Comparison of ENCODE assay signal across 9 mouse cellular contexts in the genomic region with DNA sequence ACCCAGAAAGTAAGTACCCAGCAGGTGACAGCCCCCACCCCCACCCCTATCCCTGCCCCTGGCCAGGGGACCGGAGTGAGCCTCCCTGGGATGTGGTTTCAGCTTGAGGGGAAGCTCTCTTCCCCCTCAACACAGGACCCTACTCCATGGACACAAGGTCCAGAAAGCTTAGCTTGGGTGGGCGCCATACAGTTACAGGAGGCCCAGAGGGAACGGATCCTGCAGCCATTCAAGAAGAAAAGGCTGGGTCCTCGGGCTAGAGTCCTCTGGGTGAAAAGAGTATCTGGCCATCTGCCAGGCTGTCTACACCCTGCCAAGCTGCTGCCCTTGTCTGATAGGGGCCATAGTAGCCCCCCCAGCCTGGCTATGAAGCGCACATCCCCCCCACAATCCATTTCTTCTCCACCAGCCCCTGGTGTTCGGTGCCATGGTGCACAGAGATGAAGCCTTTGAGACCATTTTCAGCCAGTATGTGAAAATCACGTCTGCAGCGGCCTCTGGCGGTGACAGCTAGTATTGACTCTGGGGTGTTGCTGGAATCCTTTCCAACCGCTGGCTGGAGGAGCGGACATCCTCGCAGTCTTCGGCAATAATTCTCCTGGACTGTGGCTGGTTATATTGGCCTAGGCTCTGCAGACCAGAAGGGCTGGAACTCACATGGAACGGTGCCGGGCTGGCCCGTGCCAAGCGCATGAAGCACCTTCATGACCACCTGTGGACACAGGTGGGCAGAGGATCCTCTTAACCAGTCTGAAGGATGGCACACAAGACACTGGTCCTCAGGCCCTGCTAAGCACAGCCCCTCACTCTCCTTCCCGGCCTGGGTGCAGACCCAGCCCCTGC. TPM values are rescaled to one million over a fixed set of nuclear protein-coding genes. Genes with fewer than 3 reads are reported as not detected.
DNase-seq lines count a peak whose midpoint lies in the region; ATAC-seq and TF ChIP-seq lines count a peak whose summit lies in the region.
"Had no signal": no experiment of that assay in that cellular context is flagged by ENCODE, and none has a peak within 500 bp of the region (broad histone marks: within the 10 kb centered on the region; RNA-seq: fewer than 3 reads in every experiment).

No protein-coding gene starts in this region.

- TF ChIP-seq CTCF in E14TG2a.4 (conservative IDR thresholded peaks at IDR 0.05; ENCODE audit: low read length) = peak; percentile 89
- peak; percentile 98 for TF ChIP-seq CTCF in lung, embryonic 14.5 days (IDR thresholded peaks at IDR 0.05; ENCODE audit: low read depth)
- TF ChIP-seq CTCF in olfactory bulb, adult 2 months (IDR thresholded peaks at IDR 0.05; ENCODE audit: insufficient read depth, low read depth, low read length) = peak; percentile 74
- TF ChIP-seq CTCF in thymus, adult 2 months (IDR thresholded peaks at IDR 0.05; ENCODE audit: borderline replicate concordance, control insufficient read depth, extremely low read depth, insufficient read depth, low read length, poor library complexity) = peak; percentile 88; the same call in 1 of the 2 replicates

- no peak overlapping the region for H3K4me2 ChIP-seq in forebrain, embryonic 11.5 days (ENCODE audit: low read depth, low read length, severe bottlenecking)
- no peak overlapping the region for H3K4me2 ChIP-seq in lung, embryonic 14.5 days
- H3K4me2 ChIP-seq: heart, embryonic 15.5 days had no signal

- intact Hi-C loops in heart, postnatal 36 days (cut with DNase I) = loop anchor here (2.0 kb wide), 2 partner anchors 80 to 238 kb away; no protein-coding TSS in a partner anchor

- peak; percentile 52 for ATAC-seq in forebrain, embryonic 11.5 days (replicated peaks; ENCODE audit: low FRiP score)
- ATAC-seq in lung, embryonic 14.5 days (ENCODE audit: insufficient read depth) = peak; percentile 57; the same call in 1 of the 2 replicates

- no peaks in the 10 kb centered on the region for H3K9me3 ChIP-seq in E14TG2a.4 (ENCODE audit: low read length)
- no peaks in the 10 kb centered on the region for H3K9me3 ChIP-seq in forebrain, embryonic 11.5 days (ENCODE audit: control insufficient read depth, low read length)
- H3K9me3 ChIP-seq in lung, embryonic 14.5 days (ENCODE audit: low read depth, low read length) = no peaks in the 10 kb centered on the region
- H3K9me3 ChIP-seq: heart, embryonic 15.5 days had no signal

- H3K9ac ChIP-seq in forebrain, embryonic 11.5 days (ENCODE audit: low read length) = no peak overlapping the region
- no peak overlapping the region for H3K9ac ChIP-seq in lung, embryonic 14.5 days
- H3K9ac ChIP-seq: heart, embryonic 15.5 days had no signal

- no peak overlapping the region for H3K27ac ChIP-seq in forebrain, embryonic 11.5 days (ENCODE audit: low read depth, low read length)
- no peak overlapping the region for H3K27ac ChIP-seq in lung, embryonic 14.5 days (ENCODE audit: low read depth)
- no peak overlapping the region for H3K27ac ChIP-seq in olfactory bulb, adult 2 months (ENCODE audit: insufficient read depth, low read depth, low read length)
- H3K27ac ChIP-seq in thymus, adult 2 months (ENCODE audit: control insufficient read depth, insufficient read depth, low read length) = no peak overlapping the region
- H3K27ac ChIP-seq: heart, embryonic 15.5 days had no signal

- H3K27me3 ChIP-seq in E14TG2a.4 (ENCODE audit: insufficient read depth, low read length) = no peaks in the 10 kb centered on the region
- no peaks in the 10 kb centered on the region for H3K27me3 ChIP-seq in forebrain, embryonic 11.5 days (ENCODE audit: control insufficient read depth, insufficient read depth, low read length)
- H3K27me3 ChIP-seq in lung, embryonic 14.5 days (ENCODE audit: insufficient read depth, low read length) = no peaks in the 10 kb centered on the region
- no peaks in the 10 kb centered on the region for H3K27me3 ChIP-seq in thymus, adult 2 months (ENCODE audit: control insufficient read depth, insufficient read depth, low read length)
- H3K27me3 ChIP-seq: heart, embryonic 15.5 days had no signal

- peak; percentile 62 for DNase-seq in c-Kit-negative CD71-positive TER-119-positive erythroid progenitor cells, embryonic 14.5 days (ENCODE audit: low read depth, low spot score)
- DNase-seq in forebrain, embryonic 11.5 days (ENCODE audit: low spot score) = peak; percentile 93
- DNase-seq in heart, postnatal 36 days = peak; percentile 90 to 94
- DNase-seq in layer of hippocampus, adult 11-12 months (ENCODE audit: low spot score) = peak; percentile 85
- DNase-seq in lung, embryonic 14.5 days = peak; percentile 96
- DNase-seq in thymus, adult 2 months = peak; percentile 83

- WGBS in forebrain, embryonic 11.5 days = 49% methylated on average over 18 of the region's 18 CpGs
- 37% methylated on average over 18 of the region's 18 CpGs for WGBS in lung, embryonic 14.5 days
- WGBS in olfactory bulb, adult 2 months = 28% methylated on average over 18 of the region's 18 CpGs
- WGBS in thymus, adult 2 months = 64% methylated on average over 18 of the region's 18 CpGs

- H3K36me3 ChIP-seq in E14TG2a.4 (ENCODE audit: insufficient read depth, low read length) = peaks cover 26% of the 10 kb centered on the region
- H3K36me3 ChIP-seq in forebrain, embryonic 11.5 days (ENCODE audit: control insufficient read depth, insufficient read depth, low read length) = no peaks in the 10 kb centered on the region; the same call in 1 of the 2 replicates
- peaks cover 51% of the 10 kb centered on the region; the same call in 1 of the 2 replicates for H3K36me3 ChIP-seq in lung, embryonic 14.5 days (ENCODE audit: insufficient read depth)
- H3K36me3 ChIP-seq in thymus, adult 2 months (ENCODE audit: control insufficient read depth, insufficient read depth, low read length) = peaks cover 5% of the 10 kb centered on the region

- no peak overlapping the region for H3K4me3 ChIP-seq in E14TG2a.4 (replicated peaks; ENCODE audit: low read length)
- no peak overlapping the region for H3K4me3 ChIP-seq in forebrain, embryonic 11.5 days (ENCODE audit: low read depth, low read length)
- no peak overlapping the region for H3K4me3 ChIP-seq in lung, embryonic 14.5 days (ENCODE audit: low read depth, low read length)
- H3K4me3 ChIP-seq in olfactory bulb, adult 2 months (ENCODE audit: insufficient read depth, low read depth, low read length) = no peak overlapping the region
- no peak overlapping the region for H3K4me3 ChIP-seq in thymus, adult 2 months (ENCODE audit: control insufficient read depth, insufficient read depth, low read length)
- H3K4me3 ChIP-seq: heart, embryonic 15.5 days had no signal

- H3K4me1 ChIP-seq in E14TG2a.4 (replicated peaks; ENCODE audit: low read depth, low read length) = peaks cover 26% of the 10 kb centered on the region
- H3K4me1 ChIP-seq in forebrain, embryonic 11.5 days (replicated peaks; ENCODE audit: control insufficient read depth, insufficient read depth, low read length) = no peaks in the 10 kb centered on the region
- H3K4me1 ChIP-seq in lung, embryonic 14.5 days (ENCODE audit: insufficient read depth) = no peaks in the 10 kb centered on the region
- peaks cover 3% of the 10 kb centered on the region for H3K4me1 ChIP-seq in olfactory bulb, adult 2 months (ENCODE audit: control insufficient read depth, insufficient read depth, low read length)
- no peaks in the 10 kb centered on the region for H3K4me1 ChIP-seq in thymus, adult 2 months (replicated peaks; ENCODE audit: control insufficient read depth, insufficient read depth, low read length)

- no peak for TF ChIP-seq POLR2A in olfactory bulb, adult 2 months (IDR thresholded peaks at IDR 0.05; ENCODE audit: insufficient read depth, low read depth, low read length)
- TF ChIP-seq POLR2A in thymus, adult 2 months (IDR thresholded peaks at IDR 0.05; ENCODE audit: control insufficient read depth, extremely low read depth, insufficient read depth, low read length, poor library complexity) = no peak

RNA-seq across cellular contexts. Expression of a gene that starts 50.8 kb away (rescaled TPM):
- polyA plus RNA-seq in forebrain, embryonic 11.5 days (2014; fragmentation: Nextera tagmentation; extraction: Ambion mirVana) = 17.4 and 19.1 TPM in 2 replicates
- 10 to 100 TPM; 28.0 to 28.1 TPM for total RNA-seq in heart, postnatal 36 days (2021)
- polyA plus RNA-seq in lung, embryonic 14.5 days (2014; fragmentation: Nextera tagmentation; extraction: Ambion mirVana) = 33.8 and 34.2 TPM in 2 replicates
- polyA plus RNA-seq in olfactory bulb, adult 2 months (2012; ENCODE audit: insufficient read depth, insufficient read length, low replicate concordance, missing spikeins) = 113 TPM in 1 of 2 replicates, not detected in the other
- 178 and 180 TPM in 2 replicates for polyA plus RNA-seq in thymus, adult 2 months (2012; rRNA removed)
